Mouse (Mus musculus) spleen, embryonic (tissue): ENCODE measurements around the gene Siah1b.

Experiments
- CTCF ChIA-PET: fragments of 350-600 bp; sonication (Branson Sonifier 250); formaldehyde crosslinking; loops from one replicate; lab custom pipeline; 2022; lab: Charles Lee

Siah1b gene

DNA sequence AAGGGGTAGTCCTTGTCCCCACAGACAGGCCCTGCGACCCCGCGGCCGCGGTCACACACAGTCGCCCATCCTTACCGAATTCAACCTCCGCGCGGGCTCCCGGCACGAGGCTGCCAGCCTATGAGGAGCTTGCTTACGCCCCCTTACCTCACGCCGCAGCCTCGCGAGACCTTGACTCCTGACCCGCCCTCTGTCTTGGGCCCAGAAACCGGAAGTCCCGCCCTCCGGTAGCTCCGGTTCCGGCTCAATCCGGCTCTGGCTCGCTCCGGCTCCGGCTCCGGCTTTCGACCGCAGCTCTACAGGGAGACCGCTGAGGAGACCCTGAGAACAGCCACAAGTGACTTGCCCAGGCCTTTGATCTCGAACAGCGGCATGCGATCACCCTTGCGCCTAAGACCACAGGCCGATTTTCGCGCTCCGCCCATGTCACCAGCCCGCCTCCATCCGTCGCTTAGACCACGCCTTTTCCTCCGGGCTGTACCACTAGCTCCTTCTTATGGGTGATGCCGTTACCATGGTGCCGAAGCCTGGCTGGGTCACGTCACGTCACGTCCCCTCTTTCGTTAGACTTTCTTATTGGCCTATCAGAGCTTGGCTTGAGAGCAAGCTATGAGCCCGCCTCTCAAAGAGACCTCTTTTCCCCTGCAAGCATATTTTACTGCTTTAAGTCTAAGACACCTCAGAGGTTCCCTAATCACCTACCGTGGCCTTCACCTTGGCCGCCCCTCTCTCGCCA, at the start of gene Siah1b:
Siah1b (minus strand) TSS at position 454 of the 736 bp plus-strand sequence.
- CTCF ChIA-PET: no interaction called here

DNA sequence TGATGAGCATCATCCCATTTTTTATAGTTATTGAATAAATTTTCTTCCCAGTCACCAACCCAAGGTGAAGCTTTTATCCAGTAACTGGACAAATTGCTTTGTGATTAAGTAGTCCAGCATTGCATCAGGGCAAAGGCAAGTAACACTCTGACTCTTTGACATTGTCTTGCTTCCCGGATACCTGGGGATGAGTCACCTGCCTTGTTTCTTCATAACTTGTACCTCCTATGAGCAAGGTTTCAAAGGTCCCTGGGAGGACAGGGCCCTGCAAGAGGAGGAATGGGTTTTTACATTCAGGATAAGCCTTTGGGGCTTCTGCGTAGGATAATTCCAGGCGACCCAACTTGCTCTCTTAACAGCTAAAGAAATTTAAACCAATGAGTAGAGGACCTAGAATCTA, 47.6 kb upstream of the Siah1b start:
- CTCF ChIA-PET: no interaction called here

DNA sequence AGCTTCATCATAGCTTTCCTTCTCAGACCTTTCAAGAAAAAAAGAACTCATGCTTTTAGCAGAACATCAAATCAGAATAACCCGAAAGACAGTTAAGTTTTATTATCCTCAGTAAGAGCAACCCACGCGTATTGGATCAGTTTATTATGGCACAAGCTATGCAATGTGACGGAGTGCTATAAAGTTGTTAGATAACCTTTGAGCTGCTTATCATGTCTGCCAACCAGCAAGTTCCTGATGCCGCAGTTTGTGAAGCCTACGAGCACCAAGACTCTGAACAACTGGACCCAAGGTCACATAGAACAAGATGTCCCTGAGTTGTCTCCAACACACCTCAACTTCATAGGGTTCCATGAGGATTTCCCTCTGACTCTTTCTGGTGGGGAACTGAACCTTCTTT, 37.5 kb upstream of the Siah1b start:
- CTCF ChIA-PET: no interaction called here

DNA sequence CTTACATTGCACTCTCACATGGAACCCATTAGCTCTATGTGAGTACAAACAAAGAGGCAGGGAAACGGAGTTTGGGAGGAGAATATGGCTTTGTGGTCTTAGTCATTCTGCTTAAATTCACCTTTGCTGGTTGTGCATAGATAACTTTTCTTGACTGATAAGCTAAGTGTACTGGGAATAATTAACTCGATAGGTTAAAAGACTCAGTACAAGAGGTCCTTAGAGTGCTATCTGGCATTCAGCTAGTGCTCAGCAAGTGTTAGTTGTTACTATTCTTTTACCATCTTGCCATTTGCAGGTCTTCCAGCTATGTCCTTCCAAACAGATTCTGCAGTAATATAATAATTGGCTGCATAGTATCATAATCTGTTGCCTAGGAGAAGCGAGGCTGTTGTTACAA, 34.9 kb upstream of the Siah1b start:
- CTCF ChIA-PET: no interaction called here

DNA sequence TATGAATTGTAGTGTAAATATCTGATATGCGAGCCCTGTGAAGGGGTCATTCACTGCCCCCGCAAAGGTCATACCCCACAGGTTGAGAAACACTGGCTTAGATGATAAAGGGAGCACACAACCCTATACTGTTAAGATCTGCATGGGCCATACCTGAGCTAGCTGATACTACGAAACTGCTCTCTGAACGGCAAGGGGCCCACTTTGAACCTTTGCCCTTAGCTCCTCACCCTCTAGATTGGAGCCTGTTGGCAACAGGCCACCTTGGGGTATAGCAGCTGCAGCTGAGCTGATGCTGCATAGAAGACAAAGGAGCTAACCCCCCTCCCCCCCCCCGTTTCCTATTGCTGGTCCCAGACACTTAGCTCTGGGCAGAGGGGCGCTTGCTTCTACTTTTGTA, 26.4 kb upstream of the Siah1b start:
- CTCF ChIA-PET: no interaction called here

DNA sequence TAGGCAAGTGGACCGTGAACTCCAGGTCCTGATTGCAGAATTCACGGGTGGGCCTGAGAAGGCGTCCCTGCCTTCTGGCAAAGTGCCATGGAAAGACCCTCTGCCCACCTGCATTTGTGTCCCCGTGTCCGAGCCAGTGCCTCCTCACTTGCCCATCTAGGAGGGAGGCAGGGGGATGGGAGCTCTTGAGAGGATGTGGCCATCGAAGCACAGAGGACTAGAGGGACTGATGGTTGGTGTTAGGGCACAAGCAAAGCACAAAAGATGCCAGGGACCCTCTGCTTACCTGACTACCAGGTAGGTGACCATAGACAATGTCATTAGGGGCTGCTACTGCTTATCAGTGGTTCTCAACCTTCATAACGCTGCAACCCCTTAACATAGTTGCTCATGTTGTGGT, 25.9 kb upstream of the Siah1b start:
- CTCF ChIA-PET: no interaction called here

DNA sequence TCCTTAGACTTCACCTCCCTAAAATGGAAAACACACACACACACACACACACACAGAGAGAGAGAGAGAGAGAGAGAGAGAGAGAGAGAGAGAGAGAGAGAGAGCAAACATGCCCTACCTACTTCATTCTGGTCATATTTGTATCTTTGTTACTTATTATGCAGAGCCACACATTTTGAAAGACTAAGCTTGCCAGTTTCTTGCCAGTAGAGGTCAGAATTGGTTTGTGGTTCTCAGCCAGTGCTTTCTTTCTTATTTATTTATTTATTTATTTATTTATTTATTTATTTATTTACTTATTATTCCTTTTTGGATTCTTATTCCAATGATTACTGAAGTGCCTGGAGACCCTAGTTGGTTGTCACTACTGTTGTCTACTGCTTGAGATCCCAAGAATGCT, 25.2 kb upstream of the Siah1b start:
- CTCF ChIA-PET: interaction anchor here (0.6 kb wide), 1 partner anchor 347 kb away, joined by 7 read pairs; no protein-coding TSS in a partner anchor

DNA sequence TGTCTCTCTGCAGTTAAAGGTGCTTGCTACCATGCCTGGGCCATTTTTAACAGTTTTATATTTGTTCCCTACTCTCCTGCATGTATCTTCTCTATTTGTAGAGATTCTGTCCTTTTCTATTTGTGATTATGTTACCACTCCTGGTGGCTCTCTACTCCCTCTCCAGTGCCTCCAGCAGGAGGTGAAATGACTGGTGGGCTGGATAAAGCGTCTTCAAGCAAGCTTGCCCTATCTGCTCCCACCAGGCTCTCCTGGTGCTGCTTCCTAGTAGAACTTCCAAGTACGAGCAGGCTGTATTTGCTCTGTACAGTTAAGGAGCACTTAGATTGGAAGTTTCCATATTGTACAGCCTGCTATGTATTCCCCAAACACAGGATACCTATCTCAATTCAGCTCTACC, 19.5 kb upstream of the Siah1b start:
- CTCF ChIA-PET: no interaction called here

DNA sequence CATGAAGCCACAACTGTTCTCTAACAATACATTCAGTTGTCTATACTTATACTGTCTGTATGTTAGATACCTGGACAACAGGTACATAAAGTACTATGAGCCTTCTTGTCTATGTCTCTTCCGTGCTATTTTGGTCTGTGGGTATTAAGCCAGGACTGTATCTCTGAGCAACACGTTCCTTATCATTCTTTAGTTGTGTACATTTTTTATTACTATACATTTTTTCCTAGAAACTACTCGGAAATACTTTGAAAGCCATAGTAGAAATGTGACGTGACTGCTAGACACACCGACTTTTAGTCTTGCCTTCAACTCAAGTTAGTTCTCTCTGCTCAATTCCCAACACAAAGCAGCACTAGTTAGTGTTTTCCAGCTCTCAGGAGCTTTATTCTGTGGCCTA, 17.1 kb upstream of the Siah1b start:
- CTCF ChIA-PET: no interaction called here

DNA sequence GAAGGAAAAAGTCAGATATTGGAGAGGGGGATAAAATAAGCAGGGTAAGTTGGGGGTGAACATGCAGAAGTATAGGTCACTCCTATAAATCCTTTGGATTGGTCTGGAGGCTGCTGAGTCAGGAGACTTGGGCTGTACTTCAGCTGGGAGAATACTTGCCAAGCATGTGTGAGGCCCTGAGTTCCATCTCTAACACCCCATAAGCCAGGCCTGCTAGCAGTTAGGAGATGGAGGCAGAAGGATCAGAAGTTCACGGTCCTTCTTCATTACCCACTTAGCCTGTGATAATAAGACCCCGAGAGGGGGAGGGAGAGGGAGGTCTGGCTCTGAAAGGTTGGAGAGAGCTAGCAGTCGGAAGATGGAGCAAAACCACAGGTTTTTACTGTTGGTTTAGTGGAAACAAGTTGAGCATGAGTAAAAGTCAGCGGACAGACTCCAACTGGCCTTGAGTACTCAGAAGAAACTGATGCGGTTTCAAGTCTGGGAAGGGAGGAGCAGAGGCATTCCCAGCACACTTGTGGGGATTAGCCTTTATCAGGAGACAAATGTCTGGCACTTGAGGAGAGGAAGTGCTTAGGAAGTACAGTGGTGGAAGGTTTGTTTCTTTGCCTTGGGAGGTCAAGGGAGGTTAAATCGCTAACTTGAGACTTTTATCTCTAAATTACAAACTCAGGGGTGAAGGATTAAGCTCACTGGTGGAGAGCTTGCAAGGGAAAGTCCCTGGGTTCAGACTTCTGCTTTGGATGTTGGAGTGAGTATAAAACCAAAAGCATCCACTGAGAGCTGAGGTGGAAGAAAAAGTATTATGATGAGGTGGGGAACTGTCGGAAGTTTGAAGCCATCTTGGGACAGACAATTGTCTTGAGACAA, 16.2 kb upstream of the Siah1b start:
- CTCF ChIA-PET: no interaction called here

DNA sequence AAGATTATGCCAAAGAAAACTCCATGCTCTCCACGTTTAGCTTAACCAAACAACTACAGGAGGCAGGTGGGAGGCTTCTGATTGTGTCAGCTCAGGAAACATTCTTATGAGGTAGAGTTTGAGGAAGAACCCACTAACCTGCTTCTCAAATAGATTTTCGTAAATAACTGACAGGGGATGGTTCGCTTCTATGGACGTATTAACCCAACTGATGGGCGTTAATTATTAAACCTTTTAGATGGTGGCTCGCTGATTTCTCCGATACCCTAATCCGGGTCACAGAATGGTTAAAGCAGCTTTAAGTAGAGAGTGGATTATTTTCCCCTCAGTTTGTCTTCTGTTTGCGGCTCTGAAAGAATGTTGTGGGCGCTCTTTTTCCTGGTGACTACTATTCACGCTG, 13.6 kb upstream of the Siah1b start:
- CTCF ChIA-PET: no interaction called here

DNA sequence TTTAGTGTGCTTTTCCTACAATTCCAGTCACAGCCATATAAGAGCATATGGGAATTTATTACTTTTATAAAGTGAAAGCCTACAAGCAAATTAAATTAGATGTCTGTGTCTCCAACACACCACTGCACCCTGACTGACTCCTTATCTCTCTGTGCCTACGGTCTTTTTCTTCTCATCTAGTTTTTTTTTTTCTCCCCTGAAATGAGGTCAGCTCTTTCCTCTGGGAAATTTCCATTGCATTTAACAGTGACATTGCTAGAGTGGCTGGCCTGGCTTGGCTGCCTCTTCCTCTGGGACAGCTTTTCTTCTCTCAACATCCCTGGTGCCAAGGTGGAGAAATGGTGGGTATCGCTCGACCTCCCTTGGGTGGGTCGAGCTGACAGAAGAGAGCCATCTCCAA, 12.3 kb upstream of the Siah1b start, which contains the start of gene Cltrn:
Cltrn (plus strand) TSS at position 249 of the 400 bp plus-strand sequence.
- CTCF ChIA-PET: no interaction called here

DNA sequence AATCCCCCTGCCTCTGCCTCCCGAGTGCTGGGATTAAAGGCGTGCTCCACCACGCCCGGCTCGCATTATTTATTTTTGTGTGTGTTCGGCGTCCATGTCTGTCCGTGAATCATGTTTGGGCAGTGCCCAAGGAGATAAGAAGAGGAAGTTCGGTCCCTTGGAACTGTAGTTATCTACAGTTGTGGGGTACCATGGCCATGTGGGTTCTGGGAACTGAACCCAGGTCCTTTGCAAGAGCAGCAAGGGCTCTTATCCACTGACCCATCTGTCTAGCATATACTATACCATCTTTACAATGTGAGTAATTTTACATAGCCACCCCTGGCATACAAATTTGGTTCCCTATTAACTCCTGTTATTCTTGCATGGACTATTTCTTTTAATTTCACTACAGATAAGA, 5.7 kb upstream of the Siah1b start:
- CTCF ChIA-PET: no interaction called here

DNA sequence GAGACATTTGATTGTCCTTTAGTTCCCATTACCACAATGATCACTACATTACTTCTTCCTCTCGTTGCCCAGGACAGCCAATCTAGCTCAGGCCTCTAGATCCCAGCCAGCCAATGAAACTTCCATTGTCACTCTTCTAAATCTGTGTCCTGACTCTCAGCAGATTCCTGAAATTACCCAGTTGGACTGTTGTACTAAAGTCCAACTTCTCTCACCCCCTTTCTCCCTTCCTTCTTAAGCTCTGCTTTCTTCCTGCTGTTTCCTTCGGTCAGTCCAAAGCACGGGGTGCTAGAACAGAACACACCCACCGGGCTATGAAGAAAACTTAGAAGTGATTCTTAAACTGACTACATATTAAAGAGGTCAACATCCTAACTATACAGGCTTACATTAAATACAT, 7.3 kb downstream of the Siah1b start:
- CTCF ChIA-PET: no interaction called here

DNA sequence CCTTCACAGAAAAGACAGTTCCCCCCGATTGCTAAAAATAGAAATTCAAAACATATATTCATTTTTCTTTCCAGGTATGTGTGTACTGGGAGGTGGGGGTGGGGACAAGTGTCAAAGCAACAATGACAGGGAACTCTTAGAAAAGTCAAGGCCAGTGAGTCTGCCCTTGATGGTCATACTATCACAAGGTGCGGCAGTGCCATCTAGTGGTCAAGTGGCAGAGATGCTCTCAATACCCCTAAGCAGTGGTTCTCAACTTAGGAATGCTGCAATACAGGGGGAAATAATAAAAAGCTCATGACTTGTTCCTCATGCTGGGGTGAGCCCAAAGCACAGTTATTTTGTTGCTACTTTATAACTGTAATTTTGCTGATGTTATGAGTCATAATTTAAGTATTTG, 10.1 kb downstream of the Siah1b start:
- CTCF ChIA-PET: no interaction called here

DNA sequence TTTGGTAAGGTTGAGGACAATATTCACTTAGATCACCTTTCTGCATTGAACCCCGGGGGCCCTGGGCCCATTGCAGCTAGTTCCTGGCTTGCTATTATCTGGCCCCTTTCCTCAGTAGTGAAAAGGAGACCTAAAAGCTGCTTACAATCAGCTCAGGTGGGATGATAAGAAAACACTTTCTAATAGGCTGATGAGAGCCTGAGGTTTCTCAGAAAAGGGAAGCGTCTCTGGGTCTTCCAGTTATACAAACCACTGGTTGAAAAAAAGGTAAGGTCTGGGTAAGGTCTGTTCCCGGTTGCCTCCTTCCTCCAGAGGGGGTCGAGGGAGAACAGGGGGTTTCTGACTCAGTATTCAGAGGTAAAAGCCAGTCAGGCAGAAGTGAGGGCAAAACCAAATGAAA, 17.2 kb downstream of the Siah1b start:
- CTCF ChIA-PET: no interaction called here

DNA sequence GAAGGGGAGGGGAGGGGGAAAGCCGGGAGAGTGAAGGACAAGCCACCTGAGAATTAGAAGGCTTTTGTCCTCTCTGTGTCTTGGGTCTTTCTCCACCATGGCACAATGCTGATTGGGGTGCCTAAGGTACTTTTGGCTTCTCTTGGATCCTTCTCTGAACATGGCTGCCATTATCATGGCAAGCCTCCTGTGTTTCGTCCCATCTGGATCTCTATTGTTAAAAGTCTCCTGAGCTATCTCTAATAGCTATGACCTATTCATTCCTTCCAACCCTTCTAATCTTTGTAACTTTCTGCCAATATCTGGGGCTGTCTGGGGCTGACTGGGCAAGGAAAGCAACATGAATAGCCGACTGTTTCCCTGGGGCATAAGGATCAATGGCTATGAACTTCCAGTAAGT, 17.8 kb downstream of the Siah1b start:
- CTCF ChIA-PET: no interaction called here

DNA sequence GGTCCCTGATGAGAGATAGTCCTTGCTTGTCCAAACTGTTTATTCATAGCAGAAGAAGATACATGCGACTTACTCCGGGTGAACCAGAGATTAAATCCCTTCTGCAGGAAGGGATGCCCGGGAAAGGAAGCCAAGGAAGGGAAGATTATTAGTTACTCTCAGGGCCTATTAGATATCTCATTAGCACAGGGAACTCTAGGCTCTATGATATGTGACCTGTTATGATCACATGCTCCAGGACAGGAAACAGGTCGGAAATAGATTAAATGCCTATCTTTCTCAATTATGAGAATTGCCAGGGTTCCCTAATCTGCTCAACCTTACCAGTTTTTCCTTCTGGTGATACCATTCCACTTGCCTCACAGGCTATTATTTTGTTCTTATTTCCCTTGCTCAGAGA, 20.6 kb downstream of the Siah1b start:
- CTCF ChIA-PET: no interaction called here

DNA sequence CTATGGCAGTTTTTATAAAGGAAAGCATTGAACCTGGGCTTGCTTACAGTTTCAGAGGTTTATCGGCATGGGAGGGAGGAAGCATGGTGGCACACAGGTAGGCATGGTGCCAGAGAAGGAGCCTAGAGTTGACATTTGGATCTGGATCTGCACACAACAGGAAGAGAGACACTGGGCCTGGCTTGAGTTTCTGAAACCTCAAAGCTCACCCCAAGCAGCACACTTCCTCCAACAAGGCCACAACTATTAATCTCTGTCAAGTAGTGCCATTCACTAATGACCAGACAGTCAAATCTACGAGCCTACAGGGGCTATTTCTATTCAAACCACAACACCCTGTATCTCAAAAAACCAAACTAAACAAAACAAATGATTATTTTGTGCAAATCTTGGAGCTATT, 29.6 kb downstream of the Siah1b start:
- CTCF ChIA-PET: no interaction called here

DNA sequence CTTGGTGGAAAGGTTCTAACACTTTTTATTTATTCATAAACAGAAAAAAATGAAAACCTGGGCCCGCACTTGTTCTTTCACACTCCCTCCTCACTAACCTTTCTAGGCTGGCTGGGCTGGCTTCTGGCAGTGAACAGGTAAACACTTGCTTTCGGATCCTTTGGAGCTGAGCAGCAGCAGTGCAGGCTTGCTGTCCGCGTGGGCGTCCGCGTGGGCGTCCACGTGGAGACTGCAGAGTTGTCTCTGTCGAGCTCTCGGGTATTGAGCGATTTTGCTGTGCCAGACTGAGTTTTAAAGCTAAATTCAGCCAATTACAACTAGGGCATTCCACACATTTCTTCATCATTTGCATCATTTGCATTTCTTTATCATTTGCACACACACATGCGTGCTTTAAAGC, 34.2 kb downstream of the Siah1b start:
- CTCF ChIA-PET: no interaction called here

DNA sequence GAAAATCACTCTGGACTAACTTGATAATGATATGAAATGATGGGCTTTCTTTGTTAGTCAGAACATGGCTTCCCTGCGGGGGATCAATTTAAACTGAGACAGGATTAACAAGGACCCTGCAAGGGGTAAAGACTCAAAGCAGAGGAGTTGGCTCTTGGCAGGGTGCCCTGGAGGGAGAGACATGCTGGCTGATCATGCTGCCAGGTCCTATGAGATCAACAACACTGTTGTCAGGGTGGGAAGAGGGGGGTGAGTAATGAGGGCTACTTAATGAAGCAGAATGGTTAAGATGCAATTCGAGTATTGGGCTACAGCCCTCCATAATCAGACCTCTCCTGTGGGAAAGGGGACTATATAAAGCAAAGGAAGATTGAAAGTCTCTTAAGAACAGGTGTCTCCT, 37.4 kb downstream of the Siah1b start:
- CTCF ChIA-PET: no interaction called here

DNA sequence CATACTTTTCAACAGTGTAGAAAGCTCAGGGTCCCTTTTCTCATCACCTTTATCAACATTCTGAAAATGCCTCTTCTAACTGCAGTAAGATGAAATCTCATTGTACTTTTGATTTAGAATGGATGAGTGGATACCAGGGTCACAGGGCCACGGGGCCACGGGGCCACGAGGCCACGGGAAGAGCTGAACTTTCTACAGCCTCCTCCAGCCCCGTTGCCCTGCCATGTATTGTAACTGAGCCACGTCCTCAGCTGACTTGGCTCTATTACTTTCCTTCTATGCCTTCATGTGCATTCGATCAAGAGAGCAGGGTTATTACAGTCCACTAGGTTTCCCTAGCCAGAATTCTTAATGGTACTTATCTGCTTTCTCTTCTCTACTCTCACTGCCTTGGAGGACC, 40.4 kb downstream of the Siah1b start:
- CTCF ChIA-PET: no interaction called here

DNA sequence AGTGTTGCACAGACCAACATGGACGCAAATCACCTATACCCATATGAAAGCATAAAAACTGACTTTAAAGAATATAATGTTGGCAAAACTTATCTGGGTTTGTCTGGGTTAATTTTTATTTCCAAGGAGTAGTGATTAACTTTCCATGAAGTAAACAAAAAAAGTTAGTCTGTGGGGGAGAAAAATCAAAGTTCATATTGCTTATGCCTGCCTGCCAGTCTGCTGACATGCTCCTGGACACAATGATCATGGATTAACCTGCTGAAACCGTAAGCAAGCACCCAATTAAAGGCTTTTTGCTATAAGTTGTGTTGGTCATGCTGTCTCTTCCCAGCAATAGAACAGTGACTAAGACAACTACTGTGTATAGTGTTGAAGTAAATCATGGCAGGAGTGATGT, 40.9 kb downstream of the Siah1b start:
- CTCF ChIA-PET: no interaction called here
